Mouse (Mus musculus) kidney, embryonic 14.5 days (tissue): ENCODE results near the gene Crp. TPM values are rescaled to one million over a fixed set of nuclear protein-coding genes. Genes with fewer than 3 reads are reported as not detected.
A peak's percentile ranks its signal among the peaks of the same experiment; 100 is the strongest.

ENCODE experiments used
- ATAC-seq: fragments of 200-750 bp; cut with Nextera tagmentation; 2 replicates; pipeline ENCODE4 v1.8.0; 2017; ENCODE audit warnings: moderate number of reproducible peaks, mild to moderate bottlenecking, moderate TSS enrichment, moderate library complexity; ENCODE audit not compliant: low FRiP score, low TSS enrichment
- H3K27ac ChIP-seq: fragments of 300-500 bp; sonication (generic); 2 replicates; pipeline ENCODE4 v1.5.1; 2014; ENCODE audit warnings: low read depth, mild to moderate bottlenecking, low read length, moderate library complexity, mixed read lengths
- H3K27me3 ChIP-seq: fragments of 300-500 bp; sonication (generic); 2 replicates; pipeline ENCODE4 v1.6.1; 2014; ENCODE audit warnings: mild to moderate bottlenecking, low read length; ENCODE audit not compliant: control insufficient read depth, insufficient read depth
- H3K36me3 ChIP-seq: fragments of 300-500 bp; sonication (generic); 2 replicates; pipeline ENCODE4 v1.6.1; 2014; ENCODE audit warnings: low read length, mixed read lengths; ENCODE audit not compliant: control insufficient read depth, insufficient read depth
- H3K4me1 ChIP-seq: fragments of 300-500 bp; sonication (generic); 2 replicates; pipeline ENCODE4 v1.6.1; 2014; ENCODE audit warnings: low read length, mixed read lengths; ENCODE audit not compliant: control insufficient read depth, insufficient read depth
- H3K4me2 ChIP-seq: fragments of 300-500 bp; sonication (generic); replicated peaks from 2 replicates; pipeline ENCODE4 v1.6.1; 2014; ENCODE audit warnings: low read depth, mild to moderate bottlenecking, low read length
- H3K4me3 ChIP-seq: fragments of 300-500 bp; sonication (generic); 2 replicates; pipeline ENCODE4 v1.5.1; 2014; ENCODE audit warnings: mild to moderate bottlenecking, low read length
- H3K9ac ChIP-seq: fragments of 300-500 bp; sonication (generic); 2 replicates; pipeline ENCODE4 v1.6.1; 2014; ENCODE audit warnings: low read depth, mild to moderate bottlenecking, low read length, moderate library complexity
- H3K9me3 ChIP-seq: fragments of 300-500 bp; sonication (generic); 2 replicates; pipeline ENCODE4 v1.6.1; 2016; ENCODE audit warnings: low read length; ENCODE audit not compliant: control insufficient read depth
- WGBS: fragments of 180-500 bp; shearing (Covaris S2); extraction: QIAGEN DNeasy Blood & Tissue Kit; methylation state at CpG from one replicate; pipeline ENCODE4 v1.1.7; 2014; 5-methylcytosine and 5-hydroxymethylcytosine counted together
- polyA plus RNA-seq: library from polyadenylated mRNA; unstranded; fragments of >200 nt; fragmentation: Nextera tagmentation; extraction: Ambion mirVana; gene quantifications from 2 replicates; pipeline ENCODE4 v1.2.1, GENCODE M21; 2014

Crp gene
- polyA plus RNA-seq, 1 experiment from 2014 or later = 0.73 TPM

DNA sequence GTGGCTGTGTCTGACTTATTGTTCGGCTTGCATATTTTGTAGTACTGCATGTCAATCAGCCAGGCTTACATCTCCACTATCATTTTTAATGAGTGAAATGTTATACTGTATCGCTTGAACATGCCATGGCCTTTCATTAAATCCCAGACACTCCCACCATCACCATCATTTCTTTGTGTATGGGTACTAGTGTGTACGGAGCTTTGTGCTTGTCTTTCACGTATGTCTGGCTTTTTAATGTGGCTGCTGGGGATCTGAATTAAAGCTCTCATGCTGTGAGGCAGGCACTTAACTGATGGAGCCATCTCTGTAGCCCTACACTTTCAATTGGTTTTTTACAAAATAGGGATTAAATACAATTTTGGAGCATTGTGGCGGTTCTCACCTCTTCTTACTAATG is 81.3 kb downstream of the Crp start:
- H3K9me3 ChIP-seq = no peaks in the 10 kb centered on the region
- no peak overlapping the region for H3K4me2 ChIP-seq
- H3K27ac ChIP-seq = no peak overlapping the region
- no peak overlapping the region for H3K9ac ChIP-seq
- H3K36me3 ChIP-seq = no peaks in the 10 kb centered on the region
- no peaks in the 10 kb centered on the region for H3K4me1 ChIP-seq
- whole genome bisulfite sequencing = 80% methylated on average over 5 of the region's 5 CpGs
- H3K27me3 ChIP-seq = no peaks in the 10 kb centered on the region
- no peak overlapping the region for H3K4me3 ChIP-seq
- ATAC-seq = no peak

DNA sequence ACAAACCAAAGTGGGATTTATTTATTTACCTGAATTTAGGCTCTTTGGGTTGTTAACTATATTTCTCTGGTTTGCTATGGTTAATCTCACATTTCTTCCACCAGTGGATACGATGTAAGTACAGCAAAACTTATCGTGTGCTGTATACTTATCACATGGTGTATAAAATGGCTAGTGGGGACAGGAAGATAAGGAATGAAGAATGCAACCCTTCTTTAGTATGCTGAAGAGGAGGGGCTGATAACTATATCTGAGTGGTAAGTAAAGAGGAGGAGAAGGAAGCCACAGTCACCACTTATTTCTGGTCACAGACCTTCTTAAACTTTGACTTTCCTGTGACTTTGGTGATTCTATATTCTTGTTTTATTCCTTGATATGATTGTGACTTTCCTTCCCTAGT is 87.5 kb downstream of the Crp start:
- Histone ChIP-seq H3K36me3 (no peaks in the 10 kb centered on the region), H3K27ac (no peak overlapping the region), H3K4me1 (no peaks in the 10 kb centered on the region), H3K27me3 (no peaks in the 10 kb centered on the region), H3K9ac (no peak overlapping the region), H3K4me3 (no peak overlapping the region), H3K4me2 (no peak overlapping the region), H3K9me3 (no peaks in the 10 kb centered on the region)
- 92% methylated on average over 2 of the region's 2 CpGs for WGBS
- no peak for ATAC-seq

DNA sequence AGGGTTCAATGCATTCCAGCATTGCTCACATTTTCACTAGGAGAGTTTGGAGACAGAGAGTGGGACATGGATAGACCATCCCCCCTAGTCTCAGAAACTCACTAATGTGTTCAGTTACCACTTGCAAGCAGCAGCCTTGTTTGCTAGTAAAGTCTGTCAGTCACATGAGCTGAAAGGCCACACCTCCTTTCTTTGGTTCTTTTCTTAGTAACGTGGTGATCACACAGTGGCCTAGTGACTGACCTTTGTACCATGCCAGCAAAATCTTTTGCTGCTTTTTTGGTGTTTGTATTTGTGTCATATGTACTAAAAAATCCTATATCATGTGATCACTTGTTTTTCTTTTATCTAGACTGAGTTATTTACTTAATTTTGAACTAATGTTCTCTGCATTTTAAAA is 88.0 kb downstream of the Crp start:
- H3K9me3 ChIP-seq = no peaks in the 10 kb centered on the region
- no peak overlapping the region for H3K9ac ChIP-seq
- ATAC-seq = no peak
- H3K27ac ChIP-seq = no peak overlapping the region
- no peaks in the 10 kb centered on the region for H3K27me3 ChIP-seq
- 17% methylated on average over 1 of the region's 1 CpGs for WGBS
- H3K4me2 ChIP-seq = no peak overlapping the region
- no peaks in the 10 kb centered on the region for H3K36me3 ChIP-seq
- no peaks in the 10 kb centered on the region for H3K4me1 ChIP-seq
- no peak overlapping the region for H3K4me3 ChIP-seq

DNA sequence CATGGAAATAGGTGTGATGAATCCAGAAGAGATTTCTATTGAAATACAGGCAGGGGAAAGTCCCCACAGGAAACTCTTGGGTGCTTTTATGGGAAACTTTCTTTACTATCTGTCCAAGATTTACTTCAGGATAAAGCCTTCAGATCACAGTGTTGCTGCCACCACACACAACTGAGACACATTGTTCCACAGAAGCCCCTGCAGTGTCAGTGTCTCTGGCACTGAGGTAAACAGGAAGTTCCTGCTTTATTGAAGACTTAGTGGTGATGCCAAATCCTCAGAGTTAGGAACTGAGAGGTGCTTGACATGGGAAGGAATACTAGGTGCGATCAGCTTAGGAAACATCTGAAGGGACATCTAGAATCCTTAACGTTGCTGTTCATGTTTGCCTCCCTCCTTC is 131.1 kb downstream of the Crp start:
- no peak for ATAC-seq
- no peak overlapping the region for H3K4me3 ChIP-seq

DNA sequence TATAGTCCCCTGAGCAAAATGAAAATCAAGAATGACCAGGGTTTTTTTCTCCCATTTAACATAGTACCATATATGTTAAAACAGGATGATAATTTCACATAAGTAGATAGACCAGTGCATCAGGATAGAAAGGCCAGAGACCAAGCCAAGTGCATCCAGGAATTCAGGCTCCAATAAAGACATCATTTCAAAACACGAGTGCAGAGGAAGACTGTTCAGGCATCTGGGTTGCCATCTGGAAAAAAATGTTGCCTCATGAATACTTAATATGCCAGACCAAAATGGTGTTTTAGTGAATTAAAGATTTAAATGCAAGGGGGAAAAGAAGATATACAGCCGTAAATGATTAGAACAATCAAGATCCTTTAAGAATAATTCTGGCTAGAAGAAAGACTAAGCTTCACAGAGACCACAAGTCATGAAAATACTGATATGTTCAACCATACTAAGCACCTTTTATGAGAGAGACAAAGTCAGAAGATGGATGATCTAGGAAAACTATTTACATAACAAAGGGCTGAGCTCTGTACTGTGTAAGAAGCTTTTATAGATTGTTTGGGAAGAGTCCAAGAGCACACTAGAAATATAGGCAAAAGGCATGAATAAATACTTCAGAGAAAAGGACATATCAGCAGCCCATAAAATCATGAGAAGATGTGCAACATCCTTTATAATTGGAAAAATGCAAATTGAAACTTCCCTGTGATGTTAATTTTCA is 149.3 kb downstream of the Crp start:
- Histone ChIP-seq H3K4me1 (no peaks in the 10 kb centered on the region), H3K4me3 (no peak overlapping the region), H3K9me3 (no peaks in the 10 kb centered on the region), H3K4me2 (no peak overlapping the region), H3K27ac (no peak overlapping the region), H3K27me3 (no peaks in the 10 kb centered on the region), H3K9ac (no peak overlapping the region), H3K36me3 (no peaks in the 10 kb centered on the region)
- WGBS = 77% methylated on average over 2 of the region's 2 CpGs
- no peak for ATAC-seq

More for the DNA sequence above, 131.1 kb downstream of the Crp start:
- Histone ChIP-seq H3K27ac (no peak overlapping the region), H3K27me3 (no peaks in the 10 kb centered on the region), H3K36me3 (no peaks in the 10 kb centered on the region), H3K9ac (no peak overlapping the region), H3K4me2 (no peak overlapping the region), H3K4me1 (no peaks in the 10 kb centered on the region), H3K9me3 (no peaks in the 10 kb centered on the region)
- WGBS = 92% methylated on average over 2 of the region's 2 CpGs

DNA sequence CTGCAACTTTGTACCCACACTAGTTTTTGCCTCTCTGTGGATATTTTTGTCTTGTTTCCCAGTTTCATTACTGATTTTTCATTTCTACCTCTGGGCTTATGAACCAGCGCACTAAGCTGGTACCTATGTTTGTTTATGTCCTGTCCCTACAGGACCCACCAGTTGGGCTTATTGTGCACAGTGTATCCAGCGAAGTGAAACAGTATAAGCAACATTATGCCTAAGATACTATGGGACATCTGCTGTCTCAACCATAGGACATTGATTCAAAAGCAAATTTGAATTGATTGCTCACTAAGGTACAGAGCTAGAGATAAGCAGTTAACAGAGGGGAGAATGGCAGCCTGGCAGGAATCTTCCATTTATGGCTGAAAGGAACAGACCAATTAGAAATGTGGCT is 150.3 kb downstream of the Crp start:
- H3K9me3 ChIP-seq = no peaks in the 10 kb centered on the region
- H3K4me2 ChIP-seq = no peak overlapping the region
- no peak overlapping the region for H3K4me3 ChIP-seq
- H3K4me1 ChIP-seq = no peaks in the 10 kb centered on the region
- H3K27me3 ChIP-seq = no peaks in the 10 kb centered on the region
- no peak overlapping the region for H3K9ac ChIP-seq
- no peak overlapping the region for H3K27ac ChIP-seq
- ATAC-seq = no peak
- 96% methylated on average over 2 of the region's 2 CpGs for WGBS
- H3K36me3 ChIP-seq = no peaks in the 10 kb centered on the region

DNA sequence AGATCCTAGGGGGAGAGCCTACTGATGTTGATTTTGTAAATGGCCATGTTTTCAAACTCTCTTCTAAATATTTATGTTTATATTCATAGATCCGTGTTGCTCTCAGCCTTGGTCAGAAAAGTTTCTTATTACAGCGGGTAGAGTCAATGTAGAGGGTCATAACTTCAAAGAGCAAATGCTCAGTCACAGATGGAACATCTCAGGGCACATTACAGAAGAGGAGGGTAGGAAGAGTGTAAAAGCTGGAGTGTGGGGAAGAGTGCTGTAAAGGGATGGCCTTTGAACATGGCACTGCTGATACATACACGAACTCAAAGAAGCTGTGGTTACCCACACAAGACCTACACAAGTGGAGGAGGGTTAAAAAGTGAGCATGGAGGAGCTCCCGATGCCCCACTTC is 177.4 kb downstream of the Crp start:
- no peak overlapping the region for H3K9ac ChIP-seq
- no peak overlapping the region for H3K4me3 ChIP-seq
- no peaks in the 10 kb centered on the region for H3K27me3 ChIP-seq
- H3K4me2 ChIP-seq = no peak overlapping the region
- no peaks in the 10 kb centered on the region for H3K4me1 ChIP-seq
- no peaks in the 10 kb centered on the region for H3K9me3 ChIP-seq
- H3K36me3 ChIP-seq = no peaks in the 10 kb centered on the region
- no peak; the same call in 1 of the 2 replicates for ATAC-seq
- WGBS = 75% methylated on average over 4 of the region's 4 CpGs
- H3K27ac ChIP-seq = no peak overlapping the region

DNA sequence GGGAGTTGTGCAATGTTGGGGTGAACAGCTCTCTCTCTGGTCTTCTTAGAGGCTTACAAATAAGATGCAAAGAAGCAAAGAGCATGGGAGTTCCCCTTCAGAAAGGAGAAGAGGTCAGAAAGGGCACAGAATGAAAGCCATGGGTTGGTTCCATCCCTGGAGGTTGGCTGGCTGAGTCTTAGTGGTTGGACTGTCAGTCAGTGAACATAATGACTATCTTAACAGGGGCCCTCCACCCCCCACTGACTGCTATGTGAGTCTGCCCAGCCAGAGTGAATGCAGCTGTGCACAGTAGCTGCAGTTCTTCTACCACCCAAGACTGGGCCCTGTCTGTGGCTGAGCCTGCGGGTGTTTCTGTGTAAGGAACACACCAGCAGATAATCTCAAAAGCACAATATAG is 178.8 kb downstream of the Crp start:
- Histone ChIP-seq H3K9ac (no peak overlapping the region), H3K4me1 (no peaks in the 10 kb centered on the region), H3K27me3 (no peaks in the 10 kb centered on the region), H3K27ac (no peak overlapping the region), H3K4me3 (no peak overlapping the region), H3K36me3 (no peaks in the 10 kb centered on the region), H3K4me2 (no peak overlapping the region), H3K9me3 (no peaks in the 10 kb centered on the region)
- peak; percentile 68; the same call in 1 of the 2 replicates for ATAC-seq
- WGBS = 82% methylated on average over 1 of the region's 1 CpGs
